Mouse (Mus musculus) ES-Bruce4 (cell line): ENCODE data around the gene Cacna1b.

Source experiments
- CTCF ChIP-seq: IDR thresholded peaks from one replicate; pipeline ENCODE4 v1.8.1; 2011; ENCODE audit warnings: low read depth, low read length
- EP300 ChIP-seq: IDR thresholded peaks from 2 replicates; pipeline ENCODE4 v1.6.1; 2011; ENCODE audit warnings: low read depth, low read length; ENCODE audit not compliant: insufficient read depth
- POLR2A ChIP-seq: IDR thresholded peaks from one replicate; pipeline ENCODE4 v1.8.1; 2011; ENCODE audit warnings: low read length; ENCODE audit not compliant: insufficient read depth

DNA sequence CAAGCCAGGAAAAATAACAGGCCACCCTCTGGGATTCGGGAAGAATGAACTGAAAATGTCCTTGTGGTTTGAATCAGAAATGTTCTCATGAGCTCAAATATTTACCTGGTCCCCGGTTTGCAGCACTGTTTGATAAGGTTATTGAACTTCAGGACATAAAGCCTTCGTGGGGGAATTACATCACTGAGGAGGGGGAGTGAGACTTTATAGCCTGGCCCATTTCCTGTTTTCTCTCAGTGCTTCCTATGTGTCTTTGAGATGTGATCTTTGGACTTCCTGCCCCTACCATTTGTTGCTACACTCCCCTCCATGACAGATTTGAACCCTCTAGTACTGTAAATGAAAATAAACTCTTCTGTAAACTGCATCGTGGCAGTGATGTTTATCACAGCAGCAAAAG lies 29.8 kb downstream of the Cacna1b start:
- TF ChIP-seq POLR2A (no peak), CTCF (no peak), EP300 (no peak)
